Mouse (Mus musculus): Measurements from ENCODE around the gene Rpl24.
A peak's percentile ranks its signal among the peaks of the same experiment; 100 is the strongest.

Rpl24 gene

DNA sequence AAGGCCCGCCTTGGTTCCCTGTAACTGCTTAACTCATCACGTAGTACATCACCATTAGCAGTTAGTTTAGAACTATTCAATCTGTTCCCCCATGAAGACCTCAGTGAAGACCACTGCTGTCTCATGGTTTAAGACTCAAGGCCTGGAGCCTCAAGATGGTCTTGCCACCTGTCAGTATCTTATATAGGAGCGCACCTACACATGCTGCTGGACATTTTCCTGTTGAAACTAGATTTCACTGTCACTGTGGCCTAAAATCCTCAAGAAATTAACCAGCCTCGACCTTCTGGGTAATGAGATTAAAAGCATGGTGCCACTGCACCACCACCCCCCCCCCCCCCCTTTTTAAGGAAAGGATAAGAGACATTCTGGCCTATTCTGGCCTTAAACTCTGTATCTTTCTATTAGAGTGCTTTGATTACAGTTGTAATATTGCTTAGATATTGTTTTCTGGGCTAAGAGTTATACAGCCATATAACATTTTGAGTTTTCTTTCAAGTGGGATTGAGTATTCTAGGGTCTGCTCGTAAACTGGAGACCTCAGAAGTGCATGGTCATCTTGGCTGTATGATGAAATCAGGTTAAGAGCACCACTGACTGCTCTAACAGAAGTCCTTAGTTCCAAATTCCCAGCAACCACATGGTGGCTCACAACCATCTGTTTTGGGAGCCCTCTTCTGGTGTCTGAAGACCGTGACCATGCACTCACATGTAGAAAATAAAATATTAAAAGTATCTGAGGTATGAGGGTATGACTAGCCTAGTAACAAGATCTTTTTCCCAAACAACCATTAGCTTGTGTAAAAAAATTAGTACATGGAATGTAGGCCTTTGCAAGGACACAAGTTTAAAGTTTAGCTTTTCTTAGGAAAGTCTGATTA, 5.9 kb downstream of the Rpl24 start:
- no peak for DNase-seq (ENCODE audit: extremely low spot score)

DNA sequence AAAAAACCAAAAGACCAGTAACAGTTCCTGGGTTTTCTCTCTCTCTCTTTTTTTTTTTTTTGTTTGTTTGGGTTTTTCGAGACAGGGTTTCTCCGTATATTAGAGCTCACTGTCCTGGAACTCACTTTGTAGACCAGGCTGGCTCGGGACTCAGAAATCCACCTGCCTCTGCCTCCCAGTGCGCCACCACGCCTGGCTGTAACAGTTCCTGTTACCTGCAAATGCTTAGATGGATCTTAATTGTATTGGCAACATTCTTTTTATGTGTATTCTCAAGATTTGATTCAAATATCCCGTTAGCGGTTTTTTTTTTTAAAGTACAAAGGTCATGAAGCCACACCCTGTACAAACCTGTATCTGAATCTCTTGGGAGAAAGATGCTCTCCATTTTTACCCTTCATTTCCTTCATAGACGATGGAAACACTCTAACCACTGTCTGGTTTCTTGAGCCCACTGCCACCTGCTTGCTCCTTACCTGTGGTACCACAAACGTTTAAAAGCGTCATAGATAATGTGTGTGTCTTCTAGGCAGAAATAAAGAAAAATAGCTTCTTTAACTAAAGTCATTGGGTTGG, 6.6 kb downstream of the Rpl24 start:
- DNase-seq (ENCODE audit: extremely low spot score), result no peak

GRCm38 (mm10) chr16:55973431-55974255, 7.6 kb downstream of the Rpl24 start, which contains the start of gene Zbtb11:
TSS of gene Zbtb11 (plus strand) at chr16:55973883.
- DNase-seq (ENCODE audit: extremely low spot score), result peak; percentile 100

- peak; percentile 88 for DNase-seq (ENCODE audit: extremely low spot score)
These were observed 8.3 kb downstream of the Rpl24 start for GRCm38 (mm10) chr16:55974256-55974902.

DNA sequence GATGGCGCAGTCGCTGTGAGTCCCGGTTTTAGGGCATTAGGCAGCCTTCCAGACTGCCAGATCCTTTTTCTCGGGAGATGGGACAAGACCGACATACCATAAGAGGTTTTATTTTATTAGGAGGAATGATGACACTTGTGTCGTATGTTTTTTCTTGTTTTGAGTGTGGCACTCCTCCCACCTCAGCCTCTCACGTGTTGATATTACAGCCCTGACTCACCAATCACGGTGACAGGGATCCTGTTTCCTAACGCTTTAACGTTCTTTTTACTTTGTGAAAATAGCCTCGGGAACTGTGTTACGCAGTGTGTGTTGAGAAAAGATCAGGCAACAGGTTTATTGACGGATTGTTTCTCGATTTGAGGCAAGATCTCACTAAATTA, 8.8 kb downstream of the Rpl24 start:
- no peak for DNase-seq (ENCODE audit: extremely low spot score)

GRCm38 (mm10) chr16:55986001-55986400, 19.9 kb downstream of the Rpl24 start:
- no peak for DNase-seq (ENCODE audit: extremely low spot score)

DNA sequence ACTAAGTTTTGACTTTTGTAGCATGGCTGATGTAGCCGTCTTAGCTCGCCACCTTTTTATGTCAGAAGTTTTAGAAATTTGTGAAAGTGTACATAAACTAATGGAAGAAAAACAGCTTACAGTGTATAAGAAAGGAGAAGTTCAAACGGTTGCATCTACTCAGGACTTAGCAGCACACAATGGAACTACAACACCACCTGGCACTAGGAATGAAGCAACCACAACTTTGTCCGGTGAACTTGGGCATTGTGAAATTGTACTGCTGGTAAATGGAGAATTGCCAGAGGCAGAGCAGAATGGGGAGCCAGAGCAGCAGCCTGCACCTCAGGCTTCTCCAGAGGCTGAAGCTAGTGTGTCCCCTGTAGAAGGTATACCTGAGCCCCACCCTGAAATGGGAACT, 24.2 kb downstream of the Rpl24 start:
- no peak for DNase-seq (ENCODE audit: extremely low spot score)

GRCm38 (mm10) chr16:55994235-55994634, 28.2 kb downstream of the Rpl24 start:
- DNase-seq (ENCODE audit: extremely low spot score), result no peak

DNA sequence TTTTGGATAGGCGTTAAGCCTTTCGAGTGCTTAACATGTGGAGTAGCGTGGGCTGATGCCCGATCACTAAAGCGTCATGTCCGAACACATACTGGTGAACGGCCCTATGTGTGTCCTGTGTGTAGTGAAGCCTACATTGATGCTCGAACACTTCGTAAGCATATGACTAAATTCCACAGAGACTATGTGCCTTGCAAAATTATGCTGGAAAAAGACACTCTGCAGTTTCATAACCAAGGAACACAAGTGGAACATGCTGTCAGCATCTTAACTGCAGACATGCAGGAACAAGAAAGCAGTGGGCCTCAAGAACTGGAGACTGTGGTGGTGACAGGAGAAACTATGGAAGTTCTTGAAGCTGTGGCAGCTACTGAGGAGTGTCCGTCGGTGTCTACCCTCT, 40.7 kb downstream of the Rpl24 start:
- no peak for DNase-seq (ENCODE audit: extremely low spot score)

DNA sequence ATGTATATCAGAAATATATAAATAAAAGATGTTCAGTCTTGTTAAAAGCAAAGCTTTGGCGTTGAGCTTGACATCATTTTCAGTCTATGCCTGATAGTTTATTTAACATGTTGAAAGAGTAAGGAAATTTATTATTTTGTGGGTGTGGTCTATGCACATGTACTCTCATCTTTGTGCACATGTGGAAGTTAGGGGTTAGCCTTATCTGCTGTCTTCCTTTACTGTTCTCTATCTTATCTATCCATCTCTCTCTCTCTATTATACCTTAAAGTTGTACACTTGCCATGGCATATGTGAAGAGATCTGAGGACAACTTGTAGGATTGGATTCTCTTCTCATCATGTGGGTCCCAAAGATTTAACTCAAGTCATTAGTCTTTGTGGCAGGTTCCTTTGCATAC, 42.8 kb downstream of the Rpl24 start:
- DNase-seq (ENCODE audit: extremely low spot score), result no peak

DNA sequence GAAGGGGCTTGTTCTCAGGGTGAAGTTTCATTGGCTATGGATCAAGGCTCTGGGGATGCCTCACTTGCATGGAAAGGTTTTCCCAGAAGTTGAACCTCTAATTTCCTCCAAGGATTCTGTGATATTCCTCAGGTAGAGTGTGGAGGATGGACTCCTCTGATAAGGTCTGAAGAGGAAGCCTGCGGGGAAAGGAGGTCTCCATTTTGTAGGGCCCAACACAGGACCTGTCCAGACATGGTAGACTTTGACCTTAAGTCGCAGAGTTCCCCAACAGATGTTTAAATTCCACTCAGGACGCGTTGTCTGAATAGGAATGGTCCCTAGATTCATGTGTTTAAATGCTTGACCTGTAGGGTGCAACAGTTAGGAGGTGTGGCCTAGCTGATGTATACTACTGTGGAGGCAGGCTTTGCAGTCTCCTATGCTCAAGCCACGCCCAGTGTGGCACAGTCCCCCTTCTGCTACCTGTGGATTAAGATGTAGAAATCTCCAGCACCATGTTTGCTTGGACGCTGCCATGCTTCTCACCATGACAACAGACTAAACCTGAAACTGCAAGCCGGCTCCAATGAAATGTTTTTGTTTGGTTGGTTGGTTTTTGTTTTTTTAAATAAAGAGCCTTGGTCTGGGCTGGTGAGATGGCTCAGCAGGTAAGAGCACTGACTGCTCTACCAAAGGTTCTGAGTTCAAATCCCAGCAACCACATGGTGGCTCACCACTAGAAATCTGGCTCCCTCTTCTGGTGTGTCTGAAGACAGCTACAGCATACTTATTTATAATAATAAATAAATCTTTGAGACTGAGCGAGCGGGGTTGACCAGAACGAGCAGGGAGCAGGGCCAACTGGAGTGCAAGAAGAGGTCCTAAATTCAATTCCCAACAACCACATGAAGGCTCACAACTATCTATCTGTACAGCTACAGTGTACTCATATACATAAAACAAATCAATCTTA, 47.0 kb downstream of the Rpl24 start:
- no peak for DNase-seq (ENCODE audit: extremely low spot score)

DNA sequence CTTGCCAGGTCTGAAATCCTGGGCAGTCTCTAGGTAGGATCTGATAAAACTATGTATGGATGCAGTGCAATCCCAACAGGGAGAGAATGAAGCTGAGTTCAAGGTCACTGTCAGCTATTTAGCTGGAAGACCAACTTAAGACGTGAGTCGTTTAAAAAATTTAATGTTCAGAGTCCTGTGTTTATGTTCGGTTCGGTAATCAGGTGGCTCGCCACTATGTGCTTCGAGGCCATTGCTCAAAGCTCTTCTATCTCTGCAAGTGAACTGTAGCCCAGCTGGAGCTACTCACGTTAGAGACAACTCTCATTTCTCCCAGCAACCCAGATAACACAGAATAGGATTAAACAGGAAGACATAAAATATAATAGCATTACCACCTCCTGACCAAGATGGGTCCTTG, 48.0 kb downstream of the Rpl24 start:
- no peak for DNase-seq (ENCODE audit: extremely low spot score)

- no peak for DNase-seq (ENCODE audit: extremely low spot score)
These were observed 53.6 kb downstream of the Rpl24 start for GRCm38 (mm10) chr16:56019660-56020059.

All from embryo, embryonic 9.5 days (tissue).